Comparison of ENCODE assay signal across 9 mouse cellular contexts in the genomic region with DNA sequence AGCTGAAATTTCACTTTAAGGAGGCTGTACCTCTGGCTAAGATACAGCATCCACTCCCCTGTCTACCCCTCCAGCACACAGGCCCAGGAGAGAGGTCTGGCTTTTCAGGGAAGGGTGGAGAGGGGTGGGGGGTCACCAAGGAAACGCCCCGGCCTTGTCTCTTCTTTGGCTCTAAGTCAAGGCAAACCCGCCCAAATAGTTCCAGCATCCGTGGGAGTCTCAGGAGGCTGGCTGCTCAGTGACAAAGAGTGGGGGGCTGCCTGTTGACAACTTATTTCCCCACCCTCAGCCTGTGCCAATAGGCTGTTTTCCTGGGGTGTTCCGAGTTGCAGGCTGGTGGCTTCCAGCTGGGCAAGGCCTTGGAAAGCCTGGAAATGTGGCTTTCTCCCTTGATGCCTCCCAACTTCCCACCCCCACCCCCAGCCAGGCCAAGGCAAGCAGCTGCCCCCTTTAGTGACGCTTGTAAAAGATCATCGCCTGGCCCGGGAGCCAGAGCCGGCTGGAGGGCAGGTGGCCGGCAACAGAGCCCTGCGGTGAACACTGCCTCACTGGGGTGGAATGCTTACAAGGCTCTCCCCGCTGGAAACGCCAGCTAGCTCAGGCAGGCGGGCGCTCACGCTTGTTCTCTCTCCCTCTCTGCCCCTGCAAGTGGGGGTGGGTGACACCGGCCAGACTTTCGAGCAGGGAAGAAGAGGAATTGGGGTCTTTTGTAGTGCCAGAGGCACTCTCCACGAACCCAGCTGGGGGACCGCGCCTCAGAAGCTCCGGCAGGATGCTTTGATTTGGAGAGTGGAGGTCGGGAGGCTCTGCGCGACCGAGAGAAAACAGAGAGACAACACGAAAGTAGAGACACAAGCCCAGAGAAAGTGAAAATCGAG. TPM values are rescaled to one million over a fixed set of nuclear protein-coding genes. Genes with fewer than 3 reads are reported as not detected.
DNase-seq lines count a peak whose midpoint lies in the region; ATAC-seq lines count a peak whose summit lies in the region.
"Had no signal": no experiment of that assay in that cellular context is flagged by ENCODE, and none has a peak within 500 bp of the region (broad histone marks: within the 10 kb centered on the region; RNA-seq: fewer than 3 reads in every experiment).

No protein-coding gene starts in this region.

- H3K4me2 ChIP-seq in midbrain, embryonic 16.5 days (ENCODE audit: low read length), result peak overlapping the region; percentile 70

- peak; percentile 62 for ATAC-seq in midbrain, embryonic 16.5 days

- H3K27ac ChIP-seq in midbrain, embryonic 16.5 days (ENCODE audit: low read length), result peak overlapping the region; percentile 19; the same call in 1 of the 2 replicates

- peak; percentile 54 for DNase-seq in adrenal gland, postnatal 14 days
- no peak for DNase-seq in adrenal gland, adult 18-20 months (ENCODE audit: low spot score in 2 of 2)
- DNase-seq in NIH3T3 (ENCODE audit: low read depth), result peak; percentile 60
- peak; percentile 66 for DNase-seq in gastrocnemius, postnatal 10 days
- DNase-seq in kidney, postnatal 10 days, result peak; percentile 58
- DNase-seq in right cerebral cortex, adult 2 months (ENCODE audit: low spot score in 2 of 2), result no peak
- DNase-seq in right cerebral cortex, postnatal 4 days, result no peak

- H3K4me1 ChIP-seq in midbrain, embryonic 16.5 days (ENCODE audit: control insufficient read depth, insufficient read depth, low read length), result peaks cover 13% of the 10 kb centered on the region

- no peaks in the 10 kb centered on the region for H3K9me3 ChIP-seq in midbrain, embryonic 16.5 days (replicated peaks; ENCODE audit: control insufficient read depth, low read length, poor library complexity, severe bottlenecking)

- peaks cover 16% of the 10 kb centered on the region for H3K27me3 ChIP-seq in midbrain, embryonic 16.5 days (ENCODE audit: control insufficient read depth, insufficient read depth, low read depth, low read length)

- 2% methylated on average over 28 of the region's 28 CpGs for WGBS in midbrain, embryonic 16.5 days

- H3K36me3 ChIP-seq in midbrain, embryonic 16.5 days (ENCODE audit: control insufficient read depth, insufficient read depth, low read length), result no peaks in the 10 kb centered on the region

- H3K4me3 ChIP-seq in midbrain, embryonic 16.5 days (ENCODE audit: low read depth, low read length), result peak overlapping the region; percentile 42

- peak overlapping the region; percentile 66; the same call in 1 of the 2 replicates for H3K9ac ChIP-seq in midbrain, embryonic 16.5 days (ENCODE audit: low read depth, low read length)

RNA-seq across cellular contexts. Expression of gene Nbl1, which starts 1.1 kb away (rescaled TPM):
- 33.7 and 39.8 TPM in 2 replicates for total RNA-seq in adrenal gland, postnatal 14 days (2021)
- total RNA-seq in adrenal gland, adult 18-20 months (2021), result 10 to 100 TPM; 47.8 to 57.5 TPM
- 10 to 100 TPM; 51.0 to 51.1 TPM for total RNA-seq in gastrocnemius, postnatal 10 days (2021)
- 28.7 and 30.6 TPM in 2 replicates for polyA plus RNA-seq in midbrain, embryonic 16.5 days (2015; fragmentation: Nextera tagmentation; extraction: Ambion mirVana)

RNA-seq across cellular contexts. Expression of gene Htr6, which starts 16.3 kb away (rescaled TPM):
- total RNA-seq in adrenal gland, postnatal 14 days (2021), result 0.15 TPM in 1 of 2 replicates, not detected in the other
- total RNA-seq in adrenal gland, adult 18-20 months (2021), result under 1 TPM; 0.23 to 0.42 TPM
- not detected for total RNA-seq in gastrocnemius, postnatal 10 days (2021)
- polyA plus RNA-seq in midbrain, embryonic 16.5 days (2015; fragmentation: Nextera tagmentation; extraction: Ambion mirVana), result 0.30 and 0.51 TPM in 2 replicates
- total RNA-seq: heart, postnatal 36 days had no signal

RNA-seq across cellular contexts. Expression of gene Minos1, which starts 39.2 kb away (rescaled TPM):
- 480 and 499 TPM in 2 replicates for total RNA-seq in adrenal gland, postnatal 14 days (2021)
- total RNA-seq in adrenal gland, adult 18-20 months (2021), result 100 to 1,000 TPM; 380 to 443 TPM
- total RNA-seq in gastrocnemius, postnatal 10 days (2021), result 100 to 1,000 TPM; 399 to 482 TPM
- 337 and 343 TPM in 2 replicates for polyA plus RNA-seq in midbrain, embryonic 16.5 days (2015; fragmentation: Nextera tagmentation; extraction: Ambion mirVana)

Comparison
In these comparisons a context has a peak if more than half of its experiments do, and no peak if none do; other contexts are left out.
1. DNase-seq: peak in adrenal gland, postnatal 14 days (single experiment), NIH3T3 (single experiment), gastrocnemius, postnatal 10 days (single experiment) and kidney, postnatal 10 days (single experiment); none in adrenal gland, adult 18-20 months (0 of 2), right cerebral cortex, adult 2 months (0 of 2) and right cerebral cortex, postnatal 4 days (single experiment).